Mouse (Mus musculus): Measurements from ENCODE around the gene Pqbp1.
"Not testable (repeated sequence)": the region's sequence is repeated elsewhere in the genome, so short reads cannot be mapped to it uniquely, and the experiment has no call there.

Pqbp1 gene

DNA sequence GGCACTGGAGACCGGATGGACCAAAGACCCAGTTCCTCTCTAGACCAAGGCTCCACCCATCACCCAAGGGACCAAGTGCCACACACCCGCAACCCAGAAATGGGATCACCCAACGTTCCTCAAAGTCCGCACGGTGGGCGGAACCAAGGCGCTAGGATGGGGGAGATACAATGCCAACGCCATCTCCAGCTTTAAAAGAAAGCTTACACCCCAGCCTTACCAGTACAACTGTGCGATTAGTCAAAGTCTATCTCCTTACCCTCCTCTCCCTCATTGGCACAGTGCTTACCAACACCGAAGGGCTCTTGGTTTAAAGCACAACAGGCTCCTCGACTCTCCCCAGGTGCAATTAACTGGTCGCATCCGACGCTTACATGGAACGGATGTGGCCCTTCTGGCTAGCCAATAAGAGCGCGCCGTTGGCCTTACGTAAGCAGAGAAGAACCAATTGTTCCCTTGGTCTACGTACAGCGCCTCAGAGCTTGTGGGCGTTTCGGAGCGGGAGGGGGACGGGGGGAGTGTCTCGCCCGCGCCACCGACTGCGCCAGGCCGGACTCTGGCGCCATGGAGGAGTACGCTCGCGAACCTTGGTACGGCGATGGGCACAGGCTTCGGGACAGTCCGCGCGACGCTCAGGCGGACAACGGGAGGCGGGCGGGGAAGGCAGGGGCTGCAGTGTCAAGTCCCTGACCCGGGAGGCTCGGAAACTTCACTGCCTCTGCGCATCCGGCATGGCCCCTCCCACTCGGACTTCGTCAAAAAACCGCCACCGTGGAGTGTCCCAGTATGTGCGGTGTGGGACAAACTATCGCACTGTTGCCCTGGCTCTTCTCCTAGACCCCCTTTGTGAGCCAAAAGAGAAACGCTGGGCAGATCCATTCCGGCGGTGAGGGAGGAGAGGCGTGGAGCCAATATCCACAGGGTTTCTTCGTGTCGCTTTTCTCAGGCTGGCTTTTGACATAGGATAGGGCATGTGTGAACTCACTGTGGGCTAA, at the start of gene Pqbp1, which contains the start of gene Timm17b:
Pqbp1 (minus strand) TSS at position 390 of the 995 bp plus-strand sequence.
Timm17b (plus strand) TSS at position 478 of the 995 bp plus-strand sequence.
- DNase-seq (ENCODE audit: inconsistent age in 2 of 2, low spot score in 1 of 2), result peak; percentile 90 to 93

DNA sequence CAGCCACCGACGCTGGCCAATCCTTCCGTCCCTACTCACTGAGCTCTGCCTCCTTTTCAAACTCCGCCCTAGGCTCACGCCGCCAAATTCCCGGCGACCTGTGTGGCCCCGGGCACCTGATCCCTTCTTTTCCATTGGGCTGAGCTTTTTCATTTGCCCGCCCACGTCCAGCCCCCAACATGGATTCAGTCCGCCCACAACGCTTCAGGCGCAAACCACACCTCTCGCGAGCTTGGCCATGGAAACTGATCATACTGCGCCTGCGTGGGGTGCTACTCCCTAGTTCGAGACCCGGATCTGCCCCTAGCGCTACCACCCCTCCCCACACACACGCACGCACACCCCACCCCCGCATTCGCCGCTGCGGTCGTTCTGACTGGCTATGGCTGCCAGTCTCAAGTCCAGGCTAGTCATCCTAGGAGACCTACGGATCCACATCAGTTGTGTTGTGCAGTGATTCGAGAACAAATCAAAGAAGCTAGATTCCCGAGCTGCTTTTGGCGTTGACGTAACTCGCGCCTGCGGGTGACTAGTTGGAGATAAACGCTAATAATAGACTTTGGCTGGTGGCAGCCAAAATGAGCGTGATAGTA, 48.9 kb upstream of the Pqbp1 start:
- DNase-seq (ENCODE audit: inconsistent age in 2 of 2, low spot score in 1 of 2), result peak; percentile 95 to 97

DNA sequence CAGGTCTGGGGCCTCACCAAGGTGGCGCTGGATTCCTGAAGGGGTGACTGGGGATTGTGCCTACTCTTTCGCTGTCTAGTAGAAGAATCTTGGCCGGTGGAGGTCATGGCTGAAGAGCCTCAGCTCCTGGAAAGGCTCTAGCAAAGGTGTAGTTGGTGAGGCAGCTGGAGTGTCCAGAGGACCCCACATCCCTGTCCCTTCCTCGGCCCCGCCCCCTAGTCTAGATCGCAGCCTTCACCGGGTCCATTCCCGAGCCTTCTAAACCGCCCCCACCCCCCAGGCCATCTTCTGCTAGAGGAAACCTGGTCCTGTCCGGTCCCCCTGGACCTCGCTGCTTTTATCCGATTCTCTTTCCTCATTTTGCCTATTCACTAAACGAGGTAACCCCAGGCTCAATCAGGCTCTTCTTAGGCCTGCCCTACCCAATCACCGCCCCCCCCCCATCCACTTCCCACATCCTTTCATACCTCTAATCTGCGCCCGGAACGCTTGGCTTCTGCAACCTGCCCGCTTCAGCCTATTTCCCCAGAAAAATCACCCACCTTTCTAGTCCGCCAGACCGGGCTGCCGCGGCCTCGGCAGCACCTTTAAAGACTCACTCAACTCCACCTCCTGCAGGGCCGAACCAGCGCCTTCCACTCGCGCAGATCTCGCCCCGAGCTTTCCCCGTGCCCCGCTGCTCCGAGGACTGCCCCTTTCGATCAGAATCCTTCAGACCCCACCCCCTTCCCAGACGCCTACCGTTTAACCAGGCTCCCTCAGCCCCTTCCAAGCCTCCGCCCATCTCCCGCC, 48.2 kb upstream of the Pqbp1 start, which contains the start of gene Hdac6:
Hdac6 (minus strand) TSS at position 782 of the 792 bp plus-strand sequence.
- DNase-seq (ENCODE audit: inconsistent age in 2 of 2, low spot score in 1 of 2), result peak; percentile 29 to 43

DNA sequence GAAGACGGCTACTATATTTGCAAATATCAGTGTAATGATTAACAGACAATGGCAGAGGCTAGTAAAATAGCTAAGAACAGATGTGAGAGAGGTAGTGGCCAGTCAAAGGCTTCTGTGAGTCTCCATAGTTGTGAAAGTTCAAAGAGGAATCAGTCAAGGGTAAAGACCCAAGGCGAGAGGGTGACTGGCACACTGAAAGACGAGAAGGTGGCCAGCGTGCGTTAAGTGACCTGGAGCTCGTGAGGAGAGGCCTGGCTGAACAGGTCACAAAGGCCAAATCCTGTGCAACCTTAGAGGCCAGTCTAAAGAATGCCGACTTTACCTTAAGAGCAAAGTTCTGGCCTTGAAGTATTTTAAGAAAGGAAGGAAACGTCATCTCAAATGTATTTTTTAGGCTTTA, 46.5 kb upstream of the Pqbp1 start:
- DNase-seq (ENCODE audit: inconsistent age in 2 of 2, low spot score in 1 of 2), result no peak

DNA sequence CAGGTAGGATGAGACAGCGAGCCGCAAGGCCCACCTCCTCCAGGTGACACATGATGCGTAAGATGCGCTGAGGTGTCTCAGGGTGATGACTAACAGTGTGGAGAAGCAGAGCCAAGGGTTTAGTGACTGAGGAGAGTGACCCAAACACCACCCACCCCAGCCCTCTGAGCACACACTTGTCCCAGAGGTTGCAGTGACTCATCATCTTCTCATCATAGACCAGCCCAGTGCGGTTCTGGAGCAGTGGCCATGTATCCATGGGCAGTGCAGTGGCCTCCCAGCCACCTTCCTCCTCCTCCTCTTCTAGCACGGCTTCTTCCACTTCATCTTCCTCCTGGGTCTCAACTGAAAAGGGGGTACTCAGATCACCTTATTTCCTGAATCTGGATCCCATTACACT, 38.6 kb upstream of the Pqbp1 start:
- no peak for DNase-seq (ENCODE audit: inconsistent age in 2 of 2, low spot score in 1 of 2)

DNA sequence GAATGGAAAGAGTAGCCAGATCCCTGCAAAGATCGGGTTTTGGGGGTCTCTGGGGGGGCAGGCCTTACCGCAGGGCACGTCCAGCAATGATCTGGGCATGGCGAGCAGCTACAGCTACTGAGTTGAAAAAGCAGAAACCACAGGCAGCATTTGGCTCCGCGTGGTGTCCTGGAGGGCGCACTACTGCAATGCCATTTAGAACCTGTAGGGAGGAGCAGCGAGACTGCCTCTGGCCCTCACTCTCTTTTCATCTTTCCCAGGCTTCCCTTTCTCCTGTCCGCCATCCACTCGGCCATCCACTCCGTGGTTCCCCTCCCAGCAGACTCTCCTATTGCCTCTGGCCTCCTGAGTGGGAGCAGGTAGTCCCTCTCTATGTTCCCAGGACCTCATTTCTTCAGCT, 37.8 kb upstream of the Pqbp1 start:
- DNase-seq (ENCODE audit: inconsistent age in 2 of 2, low spot score in 1 of 2), result no peak

DNA sequence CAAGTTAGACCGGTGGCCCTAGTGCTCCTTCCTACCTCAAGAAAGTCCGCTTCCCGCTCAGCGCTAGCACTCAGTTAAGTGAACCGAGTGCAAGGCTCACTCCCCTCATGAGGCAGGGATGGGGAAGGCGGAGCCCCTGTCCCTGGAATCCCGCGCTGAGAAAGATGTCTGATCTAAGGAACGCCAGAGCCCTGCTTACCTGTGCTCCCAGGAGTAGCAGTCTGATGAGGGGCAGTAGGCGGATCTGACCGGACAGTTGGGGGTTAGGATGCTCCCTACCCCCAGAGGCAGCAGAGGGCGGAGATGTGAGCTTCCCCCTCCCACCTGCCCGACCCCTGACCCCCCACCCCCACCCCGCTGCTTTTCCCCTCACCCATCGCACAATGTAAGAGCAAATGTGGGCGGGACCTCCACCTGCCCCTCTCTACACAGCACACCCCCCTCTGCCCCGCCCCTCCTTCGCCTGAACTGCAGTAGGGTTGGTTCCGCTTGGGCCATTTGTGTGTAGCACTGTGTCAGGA, 29.3 kb upstream of the Pqbp1 start, which contains the start of gene Eras:
Eras (minus strand) TSS at position 338 of the 521 bp plus-strand sequence.
- DNase-seq (ENCODE audit: inconsistent age in 2 of 2, low spot score in 1 of 2), result no peak

DNA sequence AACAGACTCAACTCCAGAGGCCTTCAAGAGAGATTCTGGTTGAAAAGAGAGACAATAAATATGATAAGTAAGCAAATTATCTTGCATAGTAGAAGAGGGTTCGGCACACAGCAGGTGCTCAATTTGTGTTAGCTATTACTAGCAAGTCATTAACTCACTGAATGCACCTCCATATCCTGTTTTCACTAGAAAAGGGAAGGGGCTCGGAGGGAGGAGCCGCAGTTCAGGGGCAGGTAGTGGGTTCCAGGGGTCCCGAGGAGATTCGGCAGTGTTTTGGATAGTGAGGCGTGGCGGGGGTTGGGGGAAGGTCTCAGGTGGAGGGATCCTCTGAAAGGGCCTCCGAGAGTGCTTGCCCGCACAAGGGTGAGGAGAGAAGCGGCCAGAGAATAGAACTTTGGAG, 28.0 kb upstream of the Pqbp1 start:
- DNase-seq (ENCODE audit: inconsistent age in 2 of 2, low spot score in 1 of 2), result no peak

DNA sequence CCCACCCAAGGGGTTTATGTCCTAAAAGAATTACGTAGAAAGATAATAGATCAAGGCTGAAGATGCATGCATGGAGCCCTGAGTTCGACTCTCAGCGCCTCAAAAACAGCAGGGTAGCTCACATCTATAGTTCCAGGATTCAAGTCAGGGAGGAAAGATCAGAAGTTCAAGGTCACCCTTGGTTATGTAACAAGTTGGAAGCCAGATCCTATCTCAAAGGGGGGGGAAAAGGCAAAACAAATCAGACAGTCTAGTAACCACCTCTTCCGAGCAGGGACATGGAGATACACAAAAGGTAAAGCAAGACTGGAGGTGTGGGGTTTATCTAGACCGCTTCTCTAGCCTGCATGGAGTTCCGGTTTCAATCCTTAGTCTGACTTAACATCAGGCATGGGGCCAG, 27.2 kb upstream of the Pqbp1 start:
- DNase-seq (ENCODE audit: inconsistent age in 2 of 2, low spot score in 1 of 2), result no peak

DNA sequence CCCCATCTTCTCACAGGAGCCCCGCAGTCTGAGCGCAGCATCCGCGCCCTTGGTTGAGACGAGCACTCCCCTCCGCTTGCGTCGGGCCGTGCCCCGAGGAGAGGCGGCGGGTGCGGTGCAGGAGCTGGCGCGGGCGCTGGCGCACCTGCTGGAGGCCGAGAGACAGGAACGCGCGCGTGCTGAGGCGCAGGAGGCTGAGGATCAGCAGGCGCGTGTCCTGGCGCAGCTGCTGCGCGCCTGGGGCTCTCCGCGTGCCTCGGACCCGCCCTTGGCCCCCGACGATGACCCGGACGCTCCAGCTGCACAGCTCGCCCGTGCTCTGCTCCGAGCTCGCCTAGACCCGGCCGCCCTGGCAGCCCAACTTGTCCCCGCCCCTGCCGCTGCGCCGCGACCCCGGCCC, 23.0 kb upstream of the Pqbp1 start:
- DNase-seq (ENCODE audit: inconsistent age in 2 of 2, low spot score in 1 of 2), result no peak

DNA sequence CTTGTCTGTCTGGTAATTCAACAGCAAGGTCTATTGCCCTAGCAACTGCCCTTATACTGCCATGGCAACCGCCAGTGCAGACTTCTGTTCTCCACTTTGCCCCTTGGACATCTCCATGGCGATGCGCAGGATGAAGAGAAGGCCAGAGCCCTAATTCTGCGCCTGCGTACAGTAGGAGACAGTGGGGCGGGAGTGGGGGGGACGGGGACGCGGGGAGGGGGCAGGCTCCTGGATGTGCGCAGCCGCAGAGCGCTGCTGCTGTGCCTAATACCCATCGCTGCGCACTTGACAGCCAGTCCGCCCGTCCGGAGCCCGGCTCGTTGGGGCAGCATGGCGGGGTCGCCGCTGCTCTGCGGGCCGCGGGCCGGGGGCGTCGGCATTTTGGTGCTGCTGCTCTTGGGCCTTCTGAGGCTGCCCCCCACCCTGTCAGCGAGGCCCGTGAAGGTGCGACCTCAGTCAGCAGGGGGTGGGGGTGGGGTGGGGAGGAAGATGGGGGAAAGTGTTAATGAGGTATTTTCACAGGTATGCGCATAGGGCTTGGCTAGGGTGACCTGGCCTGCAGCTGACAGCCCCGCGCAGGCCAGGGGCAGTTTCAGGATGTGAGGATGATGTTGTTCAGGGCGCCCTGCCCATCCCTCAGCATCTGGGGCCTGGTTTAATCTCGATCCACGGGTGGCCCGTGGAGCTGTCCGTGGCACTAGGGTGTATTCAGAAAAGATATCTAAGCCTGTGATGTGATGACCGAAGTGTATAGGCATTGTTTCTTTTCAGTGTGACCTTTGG, 20.7 kb upstream of the Pqbp1 start, which contains the start of gene Pcsk1n:
Pcsk1n (plus strand) TSS at position 222 of the 783 bp plus-strand sequence.
- DNase-seq (ENCODE audit: inconsistent age in 2 of 2, low spot score in 1 of 2), result peak in 1 of 2 experiments; percentile 44

DNA sequence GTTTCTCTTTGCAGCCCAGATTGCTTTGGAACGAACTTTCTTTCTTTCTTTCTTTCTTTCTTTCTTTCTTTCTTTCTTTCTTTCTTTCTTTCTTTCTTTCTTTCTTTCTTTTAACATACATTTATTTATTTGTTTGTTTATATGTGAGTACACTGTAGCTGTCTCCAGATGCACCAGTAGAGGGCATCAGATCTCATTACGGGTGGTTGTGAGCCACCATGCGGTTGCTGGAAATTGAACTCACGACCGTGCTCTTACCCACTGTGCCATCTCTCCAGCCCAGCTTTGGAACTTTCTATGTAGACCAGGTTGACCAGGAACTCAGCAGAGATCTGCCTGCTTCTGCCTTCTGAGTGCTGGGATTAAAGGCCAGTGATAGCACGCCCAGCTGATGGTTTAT, 18.9 kb upstream of the Pqbp1 start:
- not testable (repeated sequence) for DNase-seq (ENCODE audit: inconsistent age in 2 of 2, low spot score in 1 of 2)

DNA sequence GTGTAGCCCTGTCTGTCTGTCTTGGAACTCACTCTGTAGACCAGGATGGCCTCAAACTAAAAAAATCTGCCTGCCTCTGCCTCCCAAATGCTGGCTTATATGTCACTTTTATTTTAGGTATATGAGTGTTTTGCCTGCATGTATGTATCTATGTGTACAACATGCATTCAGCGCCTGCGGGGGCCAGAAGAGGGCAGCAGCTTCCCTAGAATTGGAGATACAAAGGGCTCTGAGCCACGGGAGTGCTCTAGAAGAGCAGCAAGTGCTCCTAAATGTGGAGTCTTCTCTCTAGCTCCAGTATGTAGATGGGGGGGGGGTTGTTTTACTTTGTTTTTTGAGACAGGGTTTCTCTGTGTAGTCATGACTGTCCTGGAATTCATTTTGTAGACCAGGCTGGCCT, 16.6 kb upstream of the Pqbp1 start:
- peak; percentile 31 to 81 for DNase-seq (ENCODE audit: inconsistent age in 2 of 2, low spot score in 1 of 2)

DNA sequence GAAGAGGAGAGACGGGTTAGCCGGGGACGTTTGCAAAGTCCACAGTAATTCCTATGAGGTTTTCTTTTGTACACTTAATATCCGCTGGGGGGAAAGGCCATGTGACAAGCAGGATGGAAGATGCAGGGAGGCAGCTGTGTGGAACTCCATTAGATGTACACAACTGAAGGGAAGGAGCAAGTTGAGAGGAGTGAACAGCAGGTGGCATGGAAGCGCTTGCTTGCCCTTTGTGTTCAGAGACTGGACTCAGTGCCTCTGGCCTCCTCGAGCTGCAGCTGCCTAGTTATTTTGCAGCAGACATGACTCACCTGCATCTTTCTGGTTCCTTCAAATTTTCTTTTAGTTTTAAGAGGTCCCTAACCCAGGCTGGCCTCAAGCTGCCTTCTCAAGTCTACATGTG, 11.4 kb upstream of the Pqbp1 start:
- no peak for DNase-seq (ENCODE audit: inconsistent age in 2 of 2, low spot score in 1 of 2)

DNA sequence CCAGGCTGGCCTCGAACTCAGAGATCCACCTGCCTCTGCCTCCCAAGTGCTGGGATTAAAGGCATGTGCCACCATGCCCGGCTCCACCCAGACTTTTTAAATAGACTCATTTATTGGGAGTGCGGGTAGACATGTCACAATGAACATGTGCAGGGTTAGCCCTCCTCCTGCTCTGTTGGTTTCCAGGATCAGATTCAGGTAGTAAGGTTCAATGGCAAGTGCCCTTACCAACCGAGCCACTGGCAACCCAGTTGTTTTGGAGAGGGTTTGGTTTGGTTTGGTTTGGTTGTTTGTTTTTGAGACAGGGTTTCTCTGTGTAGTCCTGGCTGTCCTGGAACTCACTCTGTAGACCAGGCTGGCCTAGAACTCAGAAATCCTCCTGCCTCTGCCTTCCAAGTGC, 10.2 kb upstream of the Pqbp1 start, which contains the start of gene Gm10490:
Gm10490 (plus strand) TSS at position 301 of the 400 bp plus-strand sequence.
- not testable (repeated sequence) for DNase-seq (ENCODE audit: inconsistent age in 2 of 2, low spot score in 1 of 2)

DNA sequence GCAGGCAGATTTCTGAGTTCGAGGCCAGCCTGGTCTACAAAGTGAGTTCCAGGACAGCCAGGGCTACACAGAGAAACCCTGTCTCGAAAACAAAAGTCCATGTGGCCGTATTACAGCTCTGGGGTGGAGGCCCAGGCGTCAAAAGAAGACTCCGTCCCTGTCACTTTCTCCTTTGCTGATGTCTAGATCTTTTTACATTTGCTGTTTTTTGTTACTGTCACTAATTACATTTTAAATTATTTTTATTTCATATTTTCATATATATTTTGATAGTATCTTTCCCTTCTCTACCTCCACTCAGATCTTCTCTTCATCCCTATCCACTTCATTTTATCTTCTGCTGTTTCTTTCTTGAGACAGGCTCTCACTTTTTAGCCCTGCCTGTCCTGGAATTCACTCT, 8.7 kb upstream of the Pqbp1 start, which contains the start of gene Gm10491:
Gm10491 (minus strand) TSS at position 101 of the 400 bp plus-strand sequence.
- no peak for DNase-seq (ENCODE audit: inconsistent age in 2 of 2, low spot score in 1 of 2)

DNA sequence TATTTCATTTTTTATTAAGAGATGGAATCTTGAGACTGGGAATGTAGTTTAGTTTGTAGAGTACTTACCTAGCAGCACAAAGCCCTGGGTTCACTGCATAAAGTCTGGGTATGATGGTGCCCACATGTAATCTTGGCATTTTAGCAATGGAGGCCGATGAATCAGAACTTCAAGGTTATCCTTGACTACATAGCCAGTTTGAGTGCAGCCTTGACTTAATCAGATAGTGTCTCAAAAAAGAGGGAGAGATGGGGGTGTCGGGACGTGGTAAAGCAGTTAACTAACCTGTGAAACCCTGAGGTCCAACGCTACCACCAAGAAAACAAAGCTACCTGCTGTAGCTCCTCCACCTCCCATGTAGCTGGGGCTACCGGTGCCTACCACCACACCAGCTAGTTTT, 5.4 kb upstream of the Pqbp1 start:
- peak; percentile 48 to 82 for DNase-seq (ENCODE audit: inconsistent age in 2 of 2, low spot score in 1 of 2)

DNA sequence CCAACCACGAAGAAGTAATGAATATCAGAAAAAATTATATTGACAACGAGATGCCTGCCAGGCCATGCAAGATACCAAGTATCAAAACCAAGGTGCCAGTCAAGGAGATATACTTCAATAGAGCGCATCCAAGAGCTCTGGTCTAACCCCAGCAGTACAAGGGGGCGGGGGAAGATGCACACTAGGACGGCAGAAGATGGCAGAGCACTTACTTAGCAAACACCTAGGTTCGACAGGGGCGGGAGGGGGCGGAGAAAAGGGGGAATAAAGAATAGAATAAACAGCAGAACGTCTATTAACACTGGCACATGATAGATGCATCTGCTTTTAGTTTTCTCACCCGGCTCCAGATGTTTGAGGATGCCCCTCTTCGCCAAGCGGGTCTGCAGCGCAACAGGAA, 858 bp downstream of the Pqbp1 start:
- DNase-seq (ENCODE audit: inconsistent age in 2 of 2, low spot score in 1 of 2), result peak in 1 of 2 experiments; percentile 49

DNA sequence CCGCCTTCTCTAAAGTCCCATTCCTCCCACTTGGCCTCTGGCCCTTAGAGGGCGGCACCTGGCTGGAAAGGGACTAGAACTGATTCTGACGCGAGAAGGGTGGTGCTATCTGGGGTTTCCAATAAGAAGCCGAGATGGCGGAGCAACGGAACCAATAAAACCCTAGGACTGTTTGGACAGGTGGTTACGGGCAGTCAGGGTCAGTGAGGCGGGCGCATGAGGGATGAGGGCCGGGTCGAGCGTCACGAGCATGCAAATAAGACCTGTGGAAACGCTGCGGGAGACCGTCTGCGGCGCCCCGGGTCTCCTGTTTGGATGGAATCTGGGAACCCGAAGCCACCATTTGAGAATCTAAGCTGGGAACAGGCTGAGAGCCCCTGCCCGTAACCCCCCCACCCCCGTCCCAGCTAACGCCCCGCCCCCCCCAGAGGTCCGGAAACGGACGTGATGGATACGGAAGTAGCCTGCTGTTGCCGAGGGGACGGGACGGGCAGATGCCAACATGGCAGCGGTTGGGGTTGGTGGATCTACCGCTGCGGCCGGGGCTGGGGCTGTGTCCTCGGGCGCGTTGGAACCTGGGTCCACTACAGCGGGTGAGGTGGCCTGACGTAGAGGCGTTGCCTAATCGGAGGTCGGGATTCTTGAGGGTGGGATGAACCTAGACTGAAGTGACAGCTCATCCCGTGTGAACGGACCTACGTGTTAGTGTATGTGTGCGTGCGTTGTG, 15.1 kb downstream of the Pqbp1 start, which contains the start of gene Slc35a2:
Slc35a2 (plus strand) TSS at position 188 of the 727 bp plus-strand sequence.
- peak; percentile 91 to 96 for DNase-seq (ENCODE audit: inconsistent age in 2 of 2, low spot score in 1 of 2)
